Mouse (Mus musculus) lung, adult 2 months (tissue): ENCODE results near the gene Iqcf1.

Experiments
- CTCF ChIP-seq: fragments of 200-500 bp; IDR thresholded peaks from 2 replicates; pipeline ENCODE4 v1.5.1; 2011; ENCODE audit warnings: mild to moderate bottlenecking, low read length, control low read depth; ENCODE audit not compliant: insufficient read depth
- POLR2A ChIP-seq: fragments of 200-500 bp; IDR thresholded peaks from 2 replicates; pipeline ENCODE4 v1.6.1; 2011; ENCODE audit warnings: low read depth, mild to moderate bottlenecking, control low read depth, low read length, borderline replicate concordance; ENCODE audit errors: extremely low read depth

DNA sequence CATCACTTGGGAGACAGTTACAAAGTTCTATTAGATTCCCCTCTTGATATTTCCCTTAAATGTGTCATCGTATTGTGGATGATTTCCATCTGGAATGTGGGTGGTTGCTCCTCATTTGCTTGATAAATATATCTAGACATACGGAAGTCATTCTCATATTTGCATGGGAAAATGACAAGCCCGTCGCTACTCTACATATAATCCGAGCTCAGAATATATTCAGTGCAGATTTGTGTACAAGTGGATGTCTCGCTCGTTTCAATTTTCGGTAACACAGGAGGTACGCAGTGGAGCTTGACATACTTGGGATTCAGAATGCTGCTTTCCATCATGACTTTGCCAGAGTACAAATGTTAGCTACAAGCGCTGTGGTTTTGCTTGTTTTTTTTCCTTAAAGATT is 9.6 kb downstream of the Iqcf1 start:
- no peak for TF ChIP-seq CTCF
- no peak for TF ChIP-seq POLR2A
